Mouse (Mus musculus) liver, embryonic 14.5 days (tissue): Measurements from ENCODE around the gene Rbm4.

Experiments
- CTCF ChIP-seq: IDR thresholded peaks from 2 replicates; pipeline ENCODE4 v1.5.1; 2016; ENCODE audit warnings: antibody characterized with exemption, low read depth, control low read depth
- EP300 ChIP-seq: IDR thresholded peaks from 2 replicates; pipeline ENCODE4 v1.6.1; 2016; ENCODE audit warnings: antibody characterized with exemption, low read depth

DNA sequence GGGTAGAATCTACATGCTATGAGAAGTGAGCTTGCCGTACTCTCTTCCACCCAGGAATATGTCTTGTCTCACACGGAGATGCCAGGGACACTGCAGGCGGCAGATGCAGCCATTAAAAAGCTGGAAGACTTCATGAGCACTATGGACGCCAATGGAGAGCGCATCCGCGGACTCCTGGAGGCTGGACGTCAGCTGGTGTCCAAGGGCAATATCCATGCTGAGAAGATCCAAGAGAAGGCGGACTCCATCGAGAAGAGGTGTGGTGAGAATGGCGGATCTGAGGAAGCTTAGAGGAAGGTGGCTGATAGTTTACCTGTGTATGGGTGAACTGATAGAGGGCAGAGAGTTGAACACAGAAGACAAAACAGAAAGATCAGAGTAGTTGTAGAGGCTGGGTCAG is 54.6 kb downstream of the Rbm4 start:
- no peak for TF ChIP-seq CTCF
- no peak for TF ChIP-seq EP300
